Mouse (Mus musculus) stomach, embryonic 15.5 days (tissue): ENCODE measurements around the gene Pde3a. TPM values are rescaled to one million over a fixed set of nuclear protein-coding genes. Genes with fewer than 3 reads are reported as not detected.

ENCODE experiments used
- ATAC-seq: fragments of 200-750 bp; cut with Nextera tagmentation; 2 replicates; pipeline ENCODE4 v1.8.0; 2017; ENCODE audit warnings: low read depth, moderate number of reproducible peaks, moderate TSS enrichment; ENCODE audit not compliant: insufficient read depth, low FRiP score
- H3K27ac ChIP-seq: fragments of 300-500 bp; sonication (generic); 2 replicates; pipeline ENCODE4 v1.5.1; 2015; ENCODE audit warnings: mild to moderate bottlenecking, inconsistent platforms
- H3K27me3 ChIP-seq: fragments of 300-500 bp; sonication (generic); replicated peaks from 2 replicates; pipeline ENCODE4 v1.6.1; 2015; ENCODE audit warnings: inconsistent platforms
- H3K36me3 ChIP-seq: fragments of 300-500 bp; sonication (generic); 2 replicates; pipeline ENCODE4 v1.6.1; 2015; ENCODE audit warnings: inconsistent platforms
- H3K4me1 ChIP-seq: fragments of 300-500 bp; sonication (generic); 2 replicates; pipeline ENCODE4 v1.6.1; 2015; ENCODE audit warnings: inconsistent platforms
- H3K4me2 ChIP-seq: fragments of 300-500 bp; sonication (generic); 2 replicates; pipeline ENCODE4 v1.6.1; 2015; ENCODE audit warnings: mild to moderate bottlenecking, inconsistent platforms
- H3K4me3 ChIP-seq: fragments of 300-500 bp; sonication (generic); replicated peaks from 2 replicates; pipeline ENCODE4 v1.5.1; 2015; ENCODE audit warnings: inconsistent platforms
- H3K9ac ChIP-seq: fragments of 300-500 bp; sonication (generic); 2 replicates; pipeline ENCODE4 v1.6.1; 2015; ENCODE audit warnings: inconsistent platforms
- H3K9me3 ChIP-seq: fragments of 300-500 bp; sonication (generic); 2 replicates; pipeline ENCODE4 v1.6.1; 2016; ENCODE audit warnings: inconsistent platforms
- WGBS: fragments of 180-500 bp; shearing (Covaris S2); methylation state at CpG from one replicate; pipeline ENCODE4 v1.1.7; 2015; 5-methylcytosine and 5-hydroxymethylcytosine counted together
- polyA plus RNA-seq: library from polyadenylated mRNA; unstranded; fragments of >200 nt; fragmentation: Nextera tagmentation; extraction: Ambion mirVana; gene quantifications from 2 replicates; pipeline ENCODE4 v1.2.1, GENCODE M21; 2015

The Pde3a gene
- polyA plus RNA-seq, 1 experiment from 2014 or later = 10.6 TPM

- 32% methylated on average over 3 of the region's 3 CpGs for WGBS
- no peak overlapping the region for H3K9ac ChIP-seq
- H3K36me3 ChIP-seq = no peaks in the 10 kb centered on the region
- no peak overlapping the region for H3K4me3 ChIP-seq
- no peaks in the 10 kb centered on the region for H3K27me3 ChIP-seq
- H3K4me2 ChIP-seq = no peak overlapping the region
- peak; percentile 68; the same call in 1 of the 2 replicates for ATAC-seq
- no peaks in the 10 kb centered on the region for H3K9me3 ChIP-seq
- no peak overlapping the region for H3K27ac ChIP-seq
- H3K4me1 ChIP-seq = no peaks in the 10 kb centered on the region
These were observed 84.2 kb downstream of the Pde3a start for GRCm38 (mm10) chr6:141333245-141333644.

- Histone ChIP-seq H3K4me3 (no peak overlapping the region), H3K27ac (no peak overlapping the region), H3K27me3 (no peaks in the 10 kb centered on the region), H3K36me3 (no peaks in the 10 kb centered on the region), H3K9me3 (no peaks in the 10 kb centered on the region), H3K4me2 (no peak overlapping the region), H3K4me1 (no peaks in the 10 kb centered on the region), H3K9ac (no peak overlapping the region)
- WGBS = 67% methylated on average over 1 of the region's 1 CpGs
- ATAC-seq = no peak
These were observed 86.8 kb downstream of the Pde3a start for GRCm38 (mm10) chr6:141335878-141336277.

GRCm38 (mm10) chr6:141336438-141336837 lies 87.4 kb downstream of the Pde3a start:
- no peaks in the 10 kb centered on the region for H3K36me3 ChIP-seq

GRCm38 (mm10) chr6:141337673-141338072 lies 88.6 kb downstream of the Pde3a start:
- Histone ChIP-seq H3K9ac (no peak overlapping the region), H3K27ac (no peak overlapping the region), H3K36me3 (no peaks in the 10 kb centered on the region), H3K27me3 (no peaks in the 10 kb centered on the region), H3K4me2 (no peak overlapping the region), H3K9me3 (no peaks in the 10 kb centered on the region), H3K4me3 (no peak overlapping the region), H3K4me1 (no peaks in the 10 kb centered on the region)
- 58% methylated on average over 8 of the region's 8 CpGs for WGBS
- no peak for ATAC-seq

More at GRCm38 (mm10) chr6:141336438-141336837, 87.4 kb downstream of the Pde3a start:
- H3K4me3 ChIP-seq = no peak overlapping the region
- no peak for ATAC-seq
- H3K27ac ChIP-seq = no peak overlapping the region
- no peak overlapping the region for H3K9ac ChIP-seq
- WGBS = 62% methylated on average over 4 of the region's 4 CpGs
- no peaks in the 10 kb centered on the region for H3K4me1 ChIP-seq
- H3K4me2 ChIP-seq = no peak overlapping the region
- no peaks in the 10 kb centered on the region for H3K9me3 ChIP-seq
- H3K27me3 ChIP-seq = no peaks in the 10 kb centered on the region

- Histone ChIP-seq H3K4me1 (no peaks in the 10 kb centered on the region), H3K9me3 (no peaks in the 10 kb centered on the region), H3K4me2 (no peak overlapping the region), H3K4me3 (no peak overlapping the region), H3K27me3 (no peaks in the 10 kb centered on the region), H3K9ac (no peak overlapping the region), H3K27ac (no peak overlapping the region), H3K36me3 (no peaks in the 10 kb centered on the region)
- 47% methylated on average over 2 of the region's 2 CpGs for WGBS
- no peak for ATAC-seq
These were observed 92.3 kb downstream of the Pde3a start for GRCm38 (mm10) chr6:141341385-141341784.

- no peaks in the 10 kb centered on the region for H3K9me3 ChIP-seq
- 0 out of 2 replicates have a peak, but pooled peaks cover 3% of the 10 kb centered on the region for H3K4me1 ChIP-seq
- ATAC-seq = no peak
- no peaks in the 10 kb centered on the region for H3K27me3 ChIP-seq
- no peak overlapping the region for H3K4me3 ChIP-seq
- no peak overlapping the region for H3K9ac ChIP-seq
- 39% methylated on average over 4 of the region's 4 CpGs for WGBS
- H3K36me3 ChIP-seq = no peaks in the 10 kb centered on the region
- no peak overlapping the region for H3K4me2 ChIP-seq
- no peak overlapping the region for H3K27ac ChIP-seq
These were observed 98.8 kb downstream of the Pde3a start for GRCm38 (mm10) chr6:141347870-141348269.

- no peak for ATAC-seq
- WGBS = 60% methylated on average over 9 of the region's 9 CpGs
- no peaks in the 10 kb centered on the region for H3K36me3 ChIP-seq
- H3K9me3 ChIP-seq = no peaks in the 10 kb centered on the region
- no peak overlapping the region for H3K27ac ChIP-seq
- H3K4me3 ChIP-seq = no peak overlapping the region
- H3K4me2 ChIP-seq = no peak overlapping the region
- H3K9ac ChIP-seq = no peak overlapping the region
- H3K27me3 ChIP-seq = no peaks in the 10 kb centered on the region
- H3K4me1 ChIP-seq = 0 out of 2 replicates have a peak, but pooled peaks cover 3% of the 10 kb centered on the region
These were observed 99.5 kb downstream of the Pde3a start for GRCm38 (mm10) chr6:141348542-141348941.

- no peak overlapping the region for H3K9ac ChIP-seq
- no peaks in the 10 kb centered on the region for H3K27me3 ChIP-seq
- ATAC-seq = no peak
- no peak overlapping the region for H3K27ac ChIP-seq
- no peak overlapping the region for H3K4me2 ChIP-seq
- no peaks in the 10 kb centered on the region for H3K36me3 ChIP-seq
- no peaks in the 10 kb centered on the region for H3K9me3 ChIP-seq
- no peak overlapping the region for H3K4me3 ChIP-seq
- 0 out of 2 replicates have a peak, but pooled peaks cover 3% of the 10 kb centered on the region for H3K4me1 ChIP-seq
- WGBS = 89% methylated on average over 5 of the region's 5 CpGs
These were observed 101.2 kb downstream of the Pde3a start for GRCm38 (mm10) chr6:141350261-141350660.

GRCm38 (mm10) chr6:141352277-141352676 lies 103.2 kb downstream of the Pde3a start:
- 44% methylated on average over 6 of the region's 6 CpGs for WGBS
- Histone ChIP-seq H3K36me3 (no peaks in the 10 kb centered on the region), H3K4me3 (no peak overlapping the region), H3K9ac (no peak overlapping the region), H3K9me3 (no peaks in the 10 kb centered on the region), H3K27ac (no peak overlapping the region), H3K4me2 (no peak overlapping the region), H3K4me1 (0 out of 2 replicates have a peak, but pooled peaks cover 3% of the 10 kb centered on the region), H3K27me3 (no peaks in the 10 kb centered on the region)
- ATAC-seq = no peak

- 91% methylated on average over 3 of the region's 3 CpGs for WGBS
- no peaks in the 10 kb centered on the region for H3K36me3 ChIP-seq
- H3K27me3 ChIP-seq = no peaks in the 10 kb centered on the region
These were observed 114.6 kb downstream of the Pde3a start for GRCm38 (mm10) chr6:141363664-141364063.

GRCm38 (mm10) chr6:141367037-141367436 lies 118.0 kb downstream of the Pde3a start:
- no peaks in the 10 kb centered on the region for H3K27me3 ChIP-seq
- H3K4me1 ChIP-seq = no peaks in the 10 kb centered on the region
- no peaks in the 10 kb centered on the region for H3K9me3 ChIP-seq
- H3K4me2 ChIP-seq = no peak overlapping the region
- H3K36me3 ChIP-seq = no peaks in the 10 kb centered on the region
- H3K9ac ChIP-seq = no peak overlapping the region
- H3K27ac ChIP-seq = no peak overlapping the region
- no peak overlapping the region for H3K4me3 ChIP-seq
- ATAC-seq = no peak
- WGBS = 74% methylated on average over 5 of the region's 5 CpGs

More at GRCm38 (mm10) chr6:141363664-141364063, 114.6 kb downstream of the Pde3a start:
- H3K4me3 ChIP-seq = no peak overlapping the region
- H3K9ac ChIP-seq = no peak overlapping the region
- H3K27ac ChIP-seq = no peak overlapping the region
- H3K9me3 ChIP-seq = no peaks in the 10 kb centered on the region
- ATAC-seq = no peak
- H3K4me2 ChIP-seq = no peak overlapping the region
- no peaks in the 10 kb centered on the region for H3K4me1 ChIP-seq

GRCm38 (mm10) chr6:141372697-141373096 lies 123.6 kb downstream of the Pde3a start:
- no peaks in the 10 kb centered on the region for H3K4me1 ChIP-seq

GRCm38 (mm10) chr6:141374469-141375057 lies 125.5 kb downstream of the Pde3a start:
- Histone ChIP-seq H3K27me3 (no peaks in the 10 kb centered on the region), H3K4me3 (no peak overlapping the region), H3K4me2 (no peak overlapping the region), H3K9ac (no peak overlapping the region), H3K9me3 (no peaks in the 10 kb centered on the region), H3K36me3 (no peaks in the 10 kb centered on the region), H3K4me1 (no peaks in the 10 kb centered on the region), H3K27ac (no peak overlapping the region)
- ATAC-seq = no peak
- WGBS = 54% methylated on average over 2 of the region's 2 CpGs

More at GRCm38 (mm10) chr6:141372697-141373096, 123.6 kb downstream of the Pde3a start:
- Histone ChIP-seq H3K4me2 (no peak overlapping the region), H3K4me3 (no peak overlapping the region), H3K36me3 (no peaks in the 10 kb centered on the region), H3K9me3 (no peaks in the 10 kb centered on the region), H3K9ac (no peak overlapping the region), H3K27me3 (no peaks in the 10 kb centered on the region), H3K27ac (no peak overlapping the region)
- ATAC-seq = no peak
- 75% methylated on average over 2 of the region's 2 CpGs for WGBS
